Mouse (Mus musculus): ENCODE measurements around the gene Ppox. TPM values are rescaled to one million over a fixed set of nuclear protein-coding genes. Genes with fewer than 3 reads are reported as not detected.

Ppox gene
- polyA plus RNA-seq, 1 experiment from 2014 or later, result 205 TPM

Other genes with a start within 250 kb of the Ppox start
- gene Fcgr3, start 216.3 kb downstream of the Ppox start, polyA plus RNA-seq (2015; fragmentation: Nextera tagmentation; extraction: Ambion mirVana), result 28.6 and 30.3 TPM in 2 replicates
- gene Cfap126, start 167.3 kb downstream of the Ppox start, polyA plus RNA-seq (2015; fragmentation: Nextera tagmentation; extraction: Ambion mirVana), result 1.8 and 2.1 TPM in 2 replicates
- gene Sdhc, start 130.6 kb downstream of the Ppox start, polyA plus RNA-seq (2015; fragmentation: Nextera tagmentation; extraction: Ambion mirVana), result 137 and 164 TPM in 2 replicates
- gene Mpz, start 130.5 kb downstream of the Ppox start, polyA plus RNA-seq (2015; fragmentation: Nextera tagmentation; extraction: Ambion mirVana), result 0.04 TPM in 1 of 2 replicates, not detected in the other
- gene Pcp4l1, start 84.9 kb downstream of the Ppox start, polyA plus RNA-seq (2015; fragmentation: Nextera tagmentation; extraction: Ambion mirVana), result 2.5 and 2.6 TPM in 2 replicates
- gene Nr1i3, start 67.2 kb downstream of the Ppox start, polyA plus RNA-seq (2015; fragmentation: Nextera tagmentation; extraction: Ambion mirVana), result 2.2 and 2.4 TPM in 2 replicates
- gene Tomm40l, start 58.7 kb downstream of the Ppox start, polyA plus RNA-seq (2015; fragmentation: Nextera tagmentation; extraction: Ambion mirVana), result 11.8 and 14.9 TPM in 2 replicates
- gene Apoa2, start 56.1 kb downstream of the Ppox start, polyA plus RNA-seq (2015; fragmentation: Nextera tagmentation; extraction: Ambion mirVana), result 8,709 and 8,864 TPM in 2 replicates
- gene Fcer1g, start 46.8 kb downstream of the Ppox start, polyA plus RNA-seq (2015; fragmentation: Nextera tagmentation; extraction: Ambion mirVana), result 111 and 128 TPM in 2 replicates
- 0.48 and 0.64 TPM in 2 replicates for gene Adamts4, start 30.8 kb downstream of the Ppox start, polyA plus RNA-seq (2015; fragmentation: Nextera tagmentation; extraction: Ambion mirVana)
- 138 and 143 TPM in 2 replicates for gene Ndufs2, start 29.8 kb downstream of the Ppox start, polyA plus RNA-seq (2015; fragmentation: Nextera tagmentation; extraction: Ambion mirVana)
- 22.6 and 23.2 TPM in 2 replicates for gene B4galt3, start 10.9 kb downstream of the Ppox start, polyA plus RNA-seq (2015; fragmentation: Nextera tagmentation; extraction: Ambion mirVana)
- 23.1 and 25.3 TPM in 2 replicates for gene Usp21, start 6.8 kb upstream of the Ppox start, polyA plus RNA-seq (2015; fragmentation: Nextera tagmentation; extraction: Ambion mirVana)
- gene Ufc1, start 13.8 kb upstream of the Ppox start, polyA plus RNA-seq (2015; fragmentation: Nextera tagmentation; extraction: Ambion mirVana), result 40.3 and 45.2 TPM in 2 replicates
- gene Dedd, start 48.0 kb upstream of the Ppox start, polyA plus RNA-seq (2015; fragmentation: Nextera tagmentation; extraction: Ambion mirVana), result 17.5 and 19.7 TPM in 2 replicates
- gene Nit1, start 64.5 kb upstream of the Ppox start, polyA plus RNA-seq (2015; fragmentation: Nextera tagmentation; extraction: Ambion mirVana), result 38.8 and 39.0 TPM in 2 replicates
- gene Pfdn2, start 64.5 kb upstream of the Ppox start, polyA plus RNA-seq (2015; fragmentation: Nextera tagmentation; extraction: Ambion mirVana), result 30.9 and 37.8 TPM in 2 replicates
- gene Klhdc9, start 79.6 kb upstream of the Ppox start, polyA plus RNA-seq (2015; fragmentation: Nextera tagmentation; extraction: Ambion mirVana), result 0.20 and 0.28 TPM in 2 replicates
- 0.09 and 0.13 TPM in 2 replicates for gene Nectin4, start 88.9 kb upstream of the Ppox start, polyA plus RNA-seq (2015; fragmentation: Nextera tagmentation; extraction: Ambion mirVana)
- gene Arhgap30, start 107.8 kb upstream of the Ppox start, polyA plus RNA-seq (2015; fragmentation: Nextera tagmentation; extraction: Ambion mirVana), result 5.3 and 5.8 TPM in 2 replicates
- 15.9 and 19.3 TPM in 2 replicates for gene Usf1, start 130.1 kb upstream of the Ppox start, polyA plus RNA-seq (2015; fragmentation: Nextera tagmentation; extraction: Ambion mirVana)
- 4.6 and 5.3 TPM in 2 replicates for gene Tstd1, start 137.7 kb upstream of the Ppox start, polyA plus RNA-seq (2015; fragmentation: Nextera tagmentation; extraction: Ambion mirVana)
- 33.8 and 34.2 TPM in 2 replicates for gene F11r, start 156.3 kb upstream of the Ppox start, polyA plus RNA-seq (2015; fragmentation: Nextera tagmentation; extraction: Ambion mirVana)
- 2.6 and 3.5 TPM in 2 replicates for gene Alyref2, start 222.3 kb upstream of the Ppox start, polyA plus RNA-seq (2015; fragmentation: Nextera tagmentation; extraction: Ambion mirVana)

All from liver, embryonic 16.5 days (tissue).